Comparison of ENCODE assay signal across 8 mouse cellular contexts in genomic region chr2:73867764-73868487, GRCm38 (mm10). TPM values are rescaled to one million over a fixed set of nuclear protein-coding genes. Genes with fewer than 3 reads are reported as not detected.
A peak's percentile ranks its signal among the peaks of the same experiment; 100 is the strongest.
DNase-seq lines count a peak whose midpoint lies in the region; ATAC-seq and TF ChIP-seq lines count a peak whose summit lies in the region.

No protein-coding gene starts in this region.

- H3K36me3 ChIP-seq in heart, embryonic 12.5 days = peaks cover 18% of the 10 kb centered on the region
- peaks cover 19% of the 10 kb centered on the region for H3K36me3 ChIP-seq in intestine, postnatal 0 days (ENCODE audit: control insufficient read depth, insufficient read depth)
- H3K36me3 ChIP-seq in liver, embryonic 12.5 days = peaks cover 36% of the 10 kb centered on the region

- ATAC-seq in heart, embryonic 12.5 days (ENCODE audit: insufficient number of reproducible peaks, low FRiP score) = no peak
- no peak for ATAC-seq in intestine, postnatal 0 days
- 0 out of 2 replicates have a peak, but pooled peaks have one; percentile 32 for ATAC-seq in liver, embryonic 12.5 days

- H3K9me3 ChIP-seq in heart, embryonic 12.5 days (replicated peaks) = no peaks in the 10 kb centered on the region
- no peaks in the 10 kb centered on the region for H3K9me3 ChIP-seq in intestine, postnatal 0 days (ENCODE audit: control insufficient read depth)
- H3K9me3 ChIP-seq in liver, embryonic 12.5 days (replicated peaks) = no peaks in the 10 kb centered on the region

- H3K4me2 ChIP-seq in heart, embryonic 12.5 days = no peak overlapping the region
- no peak overlapping the region for H3K4me2 ChIP-seq in intestine, postnatal 0 days (replicated peaks; ENCODE audit: low read depth)
- H3K4me2 ChIP-seq in liver, embryonic 12.5 days = no peak overlapping the region

- no peaks in the 10 kb centered on the region for H3K4me1 ChIP-seq in heart, embryonic 12.5 days (replicated peaks)
- no peaks in the 10 kb centered on the region for H3K4me1 ChIP-seq in intestine, postnatal 0 days (replicated peaks; ENCODE audit: control insufficient read depth, insufficient read depth, low read length)
- H3K4me1 ChIP-seq in liver, embryonic 12.5 days = no peaks in the 10 kb centered on the region

- no peaks in the 10 kb centered on the region for H3K27me3 ChIP-seq in heart, embryonic 12.5 days (replicated peaks)
- no peaks in the 10 kb centered on the region for H3K27me3 ChIP-seq in intestine, postnatal 0 days (replicated peaks; ENCODE audit: control insufficient read depth, insufficient read depth, low read length)
- no peaks in the 10 kb centered on the region for H3K27me3 ChIP-seq in liver, embryonic 12.5 days (replicated peaks)

- DNase-seq in heart, adult 18-20 months = peak; percentile 33 to 77
- DNase-seq in adrenal gland, postnatal 14 days = peak; percentile 58
- DNase-seq in forelimb bud, embryonic 11.5 days (ENCODE audit: low read depth, low spot score) = peak; percentile 13
- peak; percentile 46 to 57 for DNase-seq in right cerebral cortex, adult 2 months (ENCODE audit: low spot score in 2 of 2)
- DNase-seq in urinary bladder, adult 2 months (ENCODE audit: low spot score) = peak; percentile 62

- TF ChIP-seq CTCF in intestine, postnatal 0 days (IDR thresholded peaks at IDR 0.05; ENCODE audit: low read depth) = peak; percentile 74

- no peak overlapping the region for H3K27ac ChIP-seq in heart, embryonic 12.5 days (ENCODE audit: poor library complexity, severe bottlenecking)
- no peak overlapping the region for H3K27ac ChIP-seq in intestine, postnatal 0 days (ENCODE audit: low read depth, low read length)
- H3K27ac ChIP-seq in liver, embryonic 12.5 days = no peak overlapping the region

- WGBS in heart, embryonic 12.5 days = 82% methylated on average over 16 of the region's 16 CpGs
- WGBS in intestine, postnatal 0 days = 79% methylated on average over 16 of the region's 16 CpGs
- 75% methylated on average over 16 of the region's 16 CpGs for WGBS in liver, embryonic 12.5 days (ENCODE audit: insufficient replicate concordance)

- H3K9ac ChIP-seq in heart, embryonic 12.5 days = no peak overlapping the region
- no peak overlapping the region for H3K9ac ChIP-seq in intestine, postnatal 0 days (ENCODE audit: low read depth, low read length)
- H3K9ac ChIP-seq in liver, embryonic 12.5 days = no peak overlapping the region

- H3K4me3 ChIP-seq in heart, embryonic 12.5 days = no peak overlapping the region
- H3K4me3 ChIP-seq in intestine, postnatal 0 days (ENCODE audit: low read depth, low read length) = no peak overlapping the region
- no peak overlapping the region for H3K4me3 ChIP-seq in liver, embryonic 12.5 days

RNA-seq across cellular contexts. Expression of gene Atf2, which starts 24.5 kb away (rescaled TPM):
- 10 to 100 TPM; 40.5 to 46.1 TPM for total RNA-seq in heart, adult 18-20 months (2021)
- 47.9 and 50.3 TPM in 2 replicates for polyA plus RNA-seq in heart, embryonic 12.5 days (2016; fragmentation: Nextera tagmentation; extraction: Ambion mirVana)
- 72.5 and 75.4 TPM in 2 replicates for total RNA-seq in adrenal gland, postnatal 14 days (2021)
- 24.2 and 25.7 TPM in 2 replicates for polyA plus RNA-seq in intestine, postnatal 0 days (2015; fragmentation: Nextera tagmentation; extraction: Ambion mirVana)
- polyA plus RNA-seq in liver, embryonic 12.5 days (2016; fragmentation: Nextera tagmentation; extraction: Ambion mirVana) = 28.7 and 30.8 TPM in 2 replicates
- 18.1 and 27.8 TPM in 2 replicates for polyA plus RNA-seq in urinary bladder, adult 2 months (2012; rRNA removed)

RNA-seq across cellular contexts. Expression of gene Atp5g3, which starts 43.2 kb away (rescaled TPM):
- 1,000 to 10,000 TPM; 3,414 to 3,928 TPM for total RNA-seq in heart, adult 18-20 months (2021)
- 1,951 and 2,142 TPM in 2 replicates for polyA plus RNA-seq in heart, embryonic 12.5 days (2016; fragmentation: Nextera tagmentation; extraction: Ambion mirVana)
- 626 and 643 TPM in 2 replicates for total RNA-seq in adrenal gland, postnatal 14 days (2021)
- 2,687 and 2,714 TPM in 2 replicates for polyA plus RNA-seq in intestine, postnatal 0 days (2015; fragmentation: Nextera tagmentation; extraction: Ambion mirVana)
- polyA plus RNA-seq in liver, embryonic 12.5 days (2016; fragmentation: Nextera tagmentation; extraction: Ambion mirVana) = 807 and 810 TPM in 2 replicates
- 604 and 682 TPM in 2 replicates for polyA plus RNA-seq in urinary bladder, adult 2 months (2012; rRNA removed)
